Mouse (Mus musculus) forebrain, embryonic 12.5 days (tissue): ENCODE measurements at regions not wholly inside any gene's neighbourhood (a gene's known extent, or its start where the extent isn't known, plus 50 kb on each side); places are given as distances from the start of the nearest gene placed in this dataset.

Experiments used
- ATAC-seq: fragments of 200-750 bp; cut with Nextera tagmentation; 2 replicates; pipeline ENCODE4 v1.8.0; 2017; ENCODE audit warnings: moderate TSS enrichment; ENCODE audit not compliant: low FRiP score
- H3K27ac ChIP-seq: fragments of 300-500 bp; sonication (generic); 2 replicates; pipeline ENCODE4 v1.5.1; 2016; ENCODE audit warnings: mild to moderate bottlenecking
- H3K27me3 ChIP-seq: fragments of 300-500 bp; sonication (generic); 2 replicates; pipeline ENCODE4 v1.6.1; 2016; ENCODE audit warnings: mild to moderate bottlenecking
- H3K36me3 ChIP-seq: fragments of 300-500 bp; sonication (generic); replicated peaks from 2 replicates; pipeline ENCODE4 v1.6.1; 2016; ENCODE audit warnings: mild to moderate bottlenecking
- H3K4me1 ChIP-seq: fragments of 300-500 bp; sonication (generic); 2 replicates; pipeline ENCODE4 v1.6.1; 2016
- H3K4me2 ChIP-seq: fragments of 300-500 bp; sonication (generic); 2 replicates; pipeline ENCODE4 v1.6.1; 2016; ENCODE audit warnings: mild to moderate bottlenecking, moderate library complexity
- H3K4me3 ChIP-seq: fragments of 300-500 bp; sonication (generic); replicated peaks from 2 replicates; pipeline ENCODE4 v1.5.1; 2016; ENCODE audit warnings: mild to moderate bottlenecking
- H3K9ac ChIP-seq: fragments of 300-500 bp; sonication (generic); 2 replicates; pipeline ENCODE4 v1.6.1; 2016; ENCODE audit warnings: mild to moderate bottlenecking
- H3K9me3 ChIP-seq: fragments of 300-500 bp; sonication (generic); 2 replicates; pipeline ENCODE4 v1.6.1; 2016
- WGBS: fragments of 180-500 bp; shearing (Covaris S2); methylation state at CpG from one replicate; pipeline ENCODE4 v1.1.7; 2016; 5-methylcytosine and 5-hydroxymethylcytosine counted together

- 0 out of 2 replicates have a peak, but pooled peaks have one; percentile 30 for ATAC-seq
- H3K27me3 ChIP-seq = no peaks in the 10 kb centered on the region
- no peaks in the 10 kb centered on the region for H3K9me3 ChIP-seq
- no peak overlapping the region for H3K4me3 ChIP-seq
- no peak overlapping the region for H3K9ac ChIP-seq
- H3K36me3 ChIP-seq = no peaks in the 10 kb centered on the region
- no peak overlapping the region for H3K4me2 ChIP-seq
- H3K27ac ChIP-seq = no peak overlapping the region
- 0 out of 2 replicates have a peak, but pooled peaks cover 5% of the 10 kb centered on the region for H3K4me1 ChIP-seq
Observed at GRCm38 (mm10) chr4:72444177-72444770, 243.6 kb upstream of the Tle1 start.

GRCm38 (mm10) chr4:72437367-72437766 is 236.6 kb upstream of the Tle1 start:
- no peak overlapping the region for H3K4me3 ChIP-seq
- no peaks in the 10 kb centered on the region for H3K36me3 ChIP-seq
- no peaks in the 10 kb centered on the region for H3K27me3 ChIP-seq
- no peaks in the 10 kb centered on the region for H3K9me3 ChIP-seq
- ATAC-seq = no peak
- H3K9ac ChIP-seq = no peak overlapping the region
- H3K4me2 ChIP-seq = no peak overlapping the region
- no peak overlapping the region for H3K27ac ChIP-seq
- no peaks in the 10 kb centered on the region for H3K4me1 ChIP-seq

- Histone ChIP-seq H3K27ac (no peak overlapping the region), H3K4me1 (no peaks in the 10 kb centered on the region), H3K27me3 (no peaks in the 10 kb centered on the region), H3K9me3 (no peaks in the 10 kb centered on the region), H3K36me3 (no peaks in the 10 kb centered on the region), H3K4me2 (no peak overlapping the region), H3K4me3 (no peak overlapping the region), H3K9ac (no peak overlapping the region)
- no peak for ATAC-seq
- 88% methylated on average over 1 of the region's 1 CpGs for WGBS
Observed at GRCm38 (mm10) chr4:72425316-72425715, 224.6 kb upstream of the Tle1 start.

GRCm38 (mm10) chr4:72412100-72412788 is 211.5 kb upstream of the Tle1 start:
- no peaks in the 10 kb centered on the region for H3K36me3 ChIP-seq
- 87% methylated on average over 8 of the region's 8 CpGs for WGBS
- no peaks in the 10 kb centered on the region for H3K9me3 ChIP-seq
- H3K27me3 ChIP-seq = no peaks in the 10 kb centered on the region
- H3K9ac ChIP-seq = no peak overlapping the region
- no peak overlapping the region for H3K4me2 ChIP-seq
- H3K4me1 ChIP-seq = no peaks in the 10 kb centered on the region
- H3K27ac ChIP-seq = no peak overlapping the region
- no peak overlapping the region for H3K4me3 ChIP-seq
- no peak for ATAC-seq

DNA sequence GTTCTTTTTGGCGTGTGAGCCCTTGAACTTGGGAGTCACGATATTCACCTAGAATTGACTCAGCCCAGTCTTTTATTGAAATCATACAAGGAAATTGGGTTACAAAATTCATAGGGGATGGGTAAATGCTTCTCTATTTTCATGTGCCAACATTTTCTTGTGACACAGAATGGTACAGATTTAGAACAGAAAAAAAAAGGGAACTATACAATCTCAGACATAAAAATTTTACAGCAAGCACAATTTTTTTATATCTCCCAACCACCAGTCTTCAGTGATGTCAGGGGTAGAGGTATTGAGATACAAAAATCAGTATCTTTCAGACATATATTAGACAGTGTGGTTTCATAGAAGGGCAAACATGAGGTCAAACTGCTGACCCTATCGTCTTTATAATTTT is 210.6 kb upstream of the Tle1 start:
- no peak overlapping the region for H3K9ac ChIP-seq
- no peaks in the 10 kb centered on the region for H3K4me1 ChIP-seq
- H3K9me3 ChIP-seq = no peaks in the 10 kb centered on the region
- H3K27me3 ChIP-seq = no peaks in the 10 kb centered on the region
- no peak overlapping the region for H3K4me3 ChIP-seq
- H3K27ac ChIP-seq = no peak overlapping the region
- H3K4me2 ChIP-seq = no peak overlapping the region
- H3K36me3 ChIP-seq = no peaks in the 10 kb centered on the region
- ATAC-seq = no peak
- WGBS = 95% methylated on average over 3 of the region's 3 CpGs

DNA sequence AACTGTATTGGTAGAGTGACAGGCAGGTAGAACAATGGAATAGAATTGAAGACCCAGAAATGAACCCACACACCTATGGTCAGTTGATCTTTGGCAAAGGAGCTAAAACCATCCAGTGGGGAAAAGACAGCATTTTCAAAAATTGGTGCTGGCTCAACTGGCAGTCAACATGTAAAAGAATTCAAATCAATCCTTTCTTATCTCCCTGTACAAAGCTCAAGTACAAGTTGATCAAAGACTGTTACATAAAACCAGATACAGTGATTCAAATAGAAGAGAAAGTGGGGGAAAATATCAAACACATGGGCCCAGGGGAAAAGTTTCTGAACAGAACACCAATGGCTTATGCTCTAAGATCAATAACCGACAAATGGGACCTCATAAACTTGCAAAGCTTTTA is 200.0 kb upstream of the Tle1 start:
- Histone ChIP-seq H3K27me3 (no peaks in the 10 kb centered on the region), H3K4me1 (no peaks in the 10 kb centered on the region), H3K27ac (no peak overlapping the region), H3K4me3 (no peak overlapping the region), H3K9me3 (no peaks in the 10 kb centered on the region), H3K4me2 (no peak overlapping the region), H3K36me3 (no peaks in the 10 kb centered on the region), H3K9ac (no peak overlapping the region)
- 84% methylated on average over 1 of the region's 1 CpGs for WGBS
- ATAC-seq = no peak

DNA sequence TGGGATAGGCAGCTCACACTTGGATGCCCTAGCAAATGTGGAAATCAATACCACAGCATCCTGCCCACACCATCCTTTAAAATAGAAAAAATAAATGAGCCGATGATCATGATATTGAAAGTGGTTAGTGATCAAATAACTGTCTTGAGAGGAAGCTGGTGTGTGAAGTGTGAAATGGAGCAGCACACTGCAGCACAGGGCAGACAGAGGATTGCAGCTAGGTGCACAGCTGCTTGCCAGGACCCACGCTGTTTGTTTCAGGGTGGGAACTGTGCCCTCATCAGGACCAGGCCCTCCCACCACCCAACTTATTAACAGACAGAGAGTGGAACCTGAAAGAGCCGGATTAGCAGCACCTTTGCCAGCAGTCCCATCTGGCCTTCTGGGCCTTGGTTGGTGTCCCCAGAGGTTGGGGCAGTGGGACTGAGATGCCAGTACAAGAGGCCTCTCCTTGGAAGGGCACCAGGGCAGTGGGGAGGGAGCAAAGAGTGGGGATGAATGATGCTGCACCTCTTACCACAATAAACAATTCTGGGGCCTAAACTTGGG is 191.2 kb upstream of the Tle1 start:
- H3K4me1 ChIP-seq = no peaks in the 10 kb centered on the region
- no peak overlapping the region for H3K4me3 ChIP-seq
- H3K9ac ChIP-seq = no peak overlapping the region
- ATAC-seq = no peak
- no peak overlapping the region for H3K4me2 ChIP-seq
- H3K9me3 ChIP-seq = no peaks in the 10 kb centered on the region
- no peaks in the 10 kb centered on the region for H3K36me3 ChIP-seq
- H3K27me3 ChIP-seq = peaks cover 19% of the 10 kb centered on the region
- no peak overlapping the region for H3K27ac ChIP-seq
- 77% methylated on average over 3 of the region's 3 CpGs for WGBS

DNA sequence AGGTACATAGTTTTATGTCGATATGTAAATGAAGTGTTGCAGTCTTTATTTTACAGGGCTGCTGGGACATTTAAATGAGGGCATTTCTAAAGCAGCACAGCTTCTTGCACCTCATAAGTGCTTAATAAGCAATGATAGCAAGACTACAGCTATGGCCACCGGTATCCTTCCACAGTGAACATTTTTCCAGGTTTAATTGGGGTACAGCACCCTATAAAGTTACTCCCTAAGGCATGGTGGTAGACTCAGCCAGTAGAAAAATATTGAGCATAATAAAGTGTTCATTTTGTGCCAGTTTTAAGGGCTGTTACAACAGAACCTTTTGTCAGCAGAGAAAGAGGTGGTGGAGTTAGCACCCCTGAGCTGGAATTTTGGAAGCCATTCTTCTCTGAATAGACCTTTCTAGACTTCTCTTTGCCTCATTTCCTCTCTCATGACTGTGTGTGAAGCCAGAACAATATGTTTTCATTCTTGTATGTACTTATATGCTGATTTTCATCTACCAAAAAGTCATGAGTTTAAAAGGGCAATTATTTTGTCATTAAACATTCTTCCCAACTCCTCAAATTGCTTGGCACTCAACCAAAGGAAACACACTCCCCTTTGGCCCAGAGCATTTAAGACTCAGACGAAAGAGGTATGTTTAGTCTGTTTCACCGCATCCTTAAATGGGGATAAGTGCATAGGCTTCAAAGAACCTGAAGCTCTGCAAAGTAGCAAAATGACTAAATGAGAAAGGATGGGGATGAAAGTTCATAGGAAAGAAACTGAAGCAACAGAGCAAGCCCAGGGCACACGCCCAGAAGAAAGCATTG is 189.3 kb upstream of the Tle1 start:
- Histone ChIP-seq H3K4me3 (no peak overlapping the region), H3K4me1 (peaks cover 11% of the 10 kb centered on the region), H3K9ac (no peak overlapping the region), H3K27ac (no peak overlapping the region), H3K36me3 (no peaks in the 10 kb centered on the region), H3K4me2 (no peak overlapping the region), H3K27me3 (peaks cover 22% of the 10 kb centered on the region), H3K9me3 (no peaks in the 10 kb centered on the region)
- ATAC-seq = no peak
- 80% methylated on average over 5 of the region's 5 CpGs for WGBS

DNA sequence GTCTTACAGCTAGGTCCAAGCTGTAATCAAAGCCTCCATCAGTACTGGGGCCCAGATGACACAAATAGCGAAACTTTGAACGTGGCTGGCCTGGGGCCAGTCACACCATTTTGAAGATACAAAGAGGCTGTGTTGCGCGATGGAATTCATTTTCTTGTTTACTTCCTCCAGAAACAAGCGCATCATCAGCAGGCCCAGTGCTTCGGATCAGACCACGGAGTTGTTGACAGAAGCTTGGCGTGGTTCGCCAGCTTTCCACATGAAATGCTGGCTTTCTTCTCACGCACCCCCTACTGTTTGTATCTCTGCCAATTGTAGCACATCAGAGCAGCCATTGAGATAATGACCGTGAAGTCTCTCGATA is 184.2 kb upstream of the Tle1 start:
- H3K9me3 ChIP-seq = no peaks in the 10 kb centered on the region
- ATAC-seq = peak; percentile 89
- H3K4me3 ChIP-seq = no peak overlapping the region
- H3K27me3 ChIP-seq = peaks cover 38% of the 10 kb centered on the region
- H3K36me3 ChIP-seq = no peaks in the 10 kb centered on the region
- no peak overlapping the region for H3K9ac ChIP-seq
- H3K4me2 ChIP-seq = peak overlapping the region; percentile 35; the same call in 1 of the 2 replicates
- H3K4me1 ChIP-seq = peaks cover 49% of the 10 kb centered on the region
- H3K27ac ChIP-seq = peak overlapping the region; percentile 54
- 8% methylated on average over 12 of the region's 12 CpGs for WGBS

DNA sequence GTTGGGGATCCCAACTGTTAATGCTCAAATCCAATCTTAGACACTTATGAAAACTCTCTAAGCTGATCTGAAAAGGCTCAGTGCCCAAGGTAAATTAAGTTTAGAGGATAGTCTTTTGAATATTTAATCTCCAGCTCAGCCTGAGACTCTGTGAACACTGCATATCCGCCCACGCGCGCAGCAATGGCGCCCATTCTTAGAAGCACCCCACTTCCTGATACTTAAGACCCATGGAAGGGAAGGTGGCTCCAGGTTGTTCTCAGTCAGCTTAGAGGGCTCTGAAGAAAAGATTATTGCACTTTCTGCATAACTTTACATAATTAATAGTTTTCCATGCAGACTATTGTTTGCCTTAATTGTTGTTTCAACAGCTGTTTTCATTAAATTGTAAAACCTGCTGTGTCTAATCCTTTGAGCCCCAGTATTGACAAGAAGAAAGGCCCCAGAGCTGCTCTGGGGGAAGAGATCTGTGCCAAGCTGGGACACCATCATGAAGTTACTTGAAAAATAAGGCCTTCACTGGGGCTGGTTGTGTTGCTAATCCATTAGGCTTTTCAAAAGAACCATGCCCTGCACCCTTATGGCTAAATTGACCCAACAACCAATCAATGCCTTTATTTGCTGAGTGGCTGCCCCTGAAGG is 183.7 kb upstream of the Tle1 start:
- Histone ChIP-seq H3K4me3 (no peak overlapping the region), H3K9ac (no peak overlapping the region), H3K9me3 (no peaks in the 10 kb centered on the region), H3K4me2 (peak overlapping the region; percentile 35; the same call in 1 of the 2 replicates), H3K36me3 (no peaks in the 10 kb centered on the region), H3K27ac (peak overlapping the region; percentile 54), H3K27me3 (peaks cover 33% of the 10 kb centered on the region), H3K4me1 (peaks cover 49% of the 10 kb centered on the region)
- ATAC-seq = peak; percentile 47
- WGBS = 35% methylated on average over 5 of the region's 5 CpGs

GRCm38 (mm10) chr4:72383729-72384128 is 183.0 kb upstream of the Tle1 start:
- no peaks in the 10 kb centered on the region for H3K9me3 ChIP-seq
- H3K4me1 ChIP-seq = peaks cover 49% of the 10 kb centered on the region
- no peak for ATAC-seq
- 39% methylated on average over 2 of the region's 2 CpGs for WGBS
- peak overlapping the region; percentile 31; the same call in 1 of the 2 replicates for H3K27ac ChIP-seq
- H3K36me3 ChIP-seq = no peaks in the 10 kb centered on the region
- H3K4me2 ChIP-seq = no peak overlapping the region
- H3K4me3 ChIP-seq = no peak overlapping the region
- H3K27me3 ChIP-seq = peaks cover 35% of the 10 kb centered on the region
- H3K9ac ChIP-seq = no peak overlapping the region
